Mouse (Mus musculus) ES-E14 (cell line): ENCODE data around the gene Tom1. TPM values are rescaled to one million over a fixed set of nuclear protein-coding genes. Genes with fewer than 3 reads are reported as not detected.

Experiments
- DNase-seq: peaks from one replicate; pipeline ENCODE4 v3.0.0-alpha.2; 2013; ENCODE audit warnings: low read depth, low spot score
- H3K27ac ChIP-seq: 2 replicates; pipeline ENCODE4 v1.5.1; 2012; ENCODE audit warnings: low read depth, mild to moderate bottlenecking, low read length, moderate library complexity, mixed read lengths; ENCODE audit not compliant: poor library complexity, insufficient read depth, severe bottlenecking
- H3K36me3 ChIP-seq: 2 replicates; pipeline ENCODE4 v1.6.1; 2012; ENCODE audit warnings: mild to moderate bottlenecking, low read length, moderate library complexity, mixed read lengths; ENCODE audit not compliant: control insufficient read depth, poor library complexity, insufficient read depth, severe bottlenecking
- H3K4me1 ChIP-seq, 2 experiments: fragments of 150-350 bp in 1 of 2; sonication (generic) in 1 of 2; 2 replicates each; pipeline ENCODE4 v1.6.1; 2012; ENCODE audit warnings: low read length in 2 of 2, mild to moderate bottlenecking in 1 of 2, mixed read lengths in 1 of 2; ENCODE audit not compliant: control insufficient read depth in 2 of 2, insufficient read depth in 2 of 2, poor library complexity in 1 of 2
- H3K4me3 ChIP-seq, 2 experiments: fragments of 150-350 bp in 1 of 2; sonication (generic) in 1 of 2; 2 replicates each; pipeline ENCODE4 v1.5.1; 2012; ENCODE audit warnings: low read length in 2 of 2, low read depth in 1 of 2, mild to moderate bottlenecking in 1 of 2, mixed read lengths in 1 of 2; ENCODE audit not compliant: insufficient read depth in 1 of 2, poor library complexity in 1 of 2, severe bottlenecking in 1 of 2
- H3K9ac ChIP-seq: 2 replicates; pipeline ENCODE4 v1.6.1; 2012; ENCODE audit warnings: low read depth, mild to moderate bottlenecking, low read length, mixed read lengths; ENCODE audit not compliant: poor library complexity, insufficient read depth, severe bottlenecking
- H3K9me3 ChIP-seq: fragments of 150-350 bp; sonication (generic); 2 replicates; pipeline ENCODE4 v1.6.1; 2012; ENCODE audit warnings: low read depth, mild to moderate bottlenecking, low read length; ENCODE audit not compliant: control insufficient read depth, insufficient read depth
- CHD2 ChIP-seq: IDR thresholded peaks from 2 replicates; pipeline ENCODE4 v1.6.1; 2014; ENCODE audit warnings: mild to moderate bottlenecking, low read depth, low read length, inconsistent platforms
- HCFC1 ChIP-seq: IDR thresholded peaks from 2 replicates; pipeline ENCODE4 v1.6.1; 2012; ENCODE audit warnings: low read length, inconsistent platforms, borderline replicate concordance; ENCODE audit not compliant: insufficient read depth
- MAFK ChIP-seq: IDR thresholded peaks from 2 replicates; pipeline ENCODE4 v1.6.1; 2014; ENCODE audit warnings: mild to moderate bottlenecking, low read depth, low read length, inconsistent platforms; ENCODE audit not compliant: insufficient read depth
- ZC3H11A ChIP-seq: IDR thresholded peaks from 2 replicates; pipeline ENCODE4 v1.6.1; 2012; ENCODE audit warnings: low read depth, mild to moderate bottlenecking, inconsistent platforms, low read length, borderline replicate concordance
- ZNF384 ChIP-seq: IDR thresholded peaks from 2 replicates; pipeline ENCODE4 v1.6.1; 2012; ENCODE audit warnings: low read depth, low read length, inconsistent platforms
- in situ Hi-C, 2 experiments: fragments of 600-800 bp; cut with MboI; formaldehyde crosslinking; loops; one replicate each; pipeline ENCODE4 v1.15.1; 2025; ENCODE audit warnings: low sequenced_read_pairs in 2 of 2, inconsistent platforms in 1 of 2; ENCODE audit not compliant: unreplicated experiment in 2 of 2
- total RNA-seq: library from RNA; depleted of rRNA; stranded (reverse); fragments of 300-350 nt; gene quantifications from 2 replicates; pipeline ENCODE4 v1.2.3, GENCODE M21; 2012

Gene Tom1
- total RNA-seq, 1 experiment, result 24.5 TPM

- Histone ChIP-seq H3K27ac (peak overlapping the region; percentile 98), H3K36me3 (no peaks in the 10 kb centered on the region; the same call in 1 of the 2 replicates), H3K9ac (peak overlapping the region; percentile 51; the same call in 1 of the 2 replicates), H3K4me1 (peaks cover 6 to 21% of the 10 kb centered on the region in 2 experiments), H3K9me3 (no peaks in the 10 kb centered on the region), H3K4me3 (peak overlapping the region in 1 of 2 experiments; percentile 56; a peak in 3 of 4 replicates)
- TF ChIP-seq MAFK, result 0 out of 2 replicates have a peak, but pooled peaks have one; percentile 44
- TF ChIP-seq ZC3H11A, result no peak
- DNase-seq, result no peak
- in situ Hi-C loops, result no loop called here
Observed at GRCm38 (mm10) chr8:75013557-75013956, 19.9 kb upstream of the Tom1 start.

DNA sequence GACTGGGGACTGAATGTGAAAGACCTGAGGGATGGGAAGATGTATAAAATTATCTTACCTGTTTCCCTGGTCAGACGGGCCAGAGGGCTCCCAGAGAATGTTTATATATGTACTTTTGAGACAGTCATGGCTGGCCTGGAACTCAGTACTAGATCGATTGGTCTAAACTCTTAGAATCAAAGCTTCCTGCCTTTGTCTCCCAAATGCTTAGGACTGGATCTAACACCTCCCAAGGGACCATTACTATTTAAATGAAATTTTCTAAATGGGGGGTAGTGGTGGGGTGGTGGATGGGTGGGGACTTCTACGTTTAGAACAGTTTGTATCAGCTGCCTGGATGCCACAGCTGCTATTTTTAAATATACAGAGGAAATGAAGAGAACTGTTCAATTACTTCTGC is 19.5 kb upstream of the Tom1 start:
- TF ChIP-seq CHD2, result no peak
- TF ChIP-seq ZNF384, result no peak
- no peak for TF ChIP-seq ZC3H11A
- TF ChIP-seq HCFC1, result no peak
- no peak for TF ChIP-seq MAFK
- Histone ChIP-seq H3K27ac (peak overlapping the region; percentile 98), H3K4me1 (peaks cover 6 to 21% of the 10 kb centered on the region in 2 experiments), H3K9ac (peak overlapping the region; percentile 51; the same call in 1 of the 2 replicates), H3K4me3 (peak overlapping the region; percentile 5 to 56; a peak in 3 of 4 replicates), H3K9me3 (no peaks in the 10 kb centered on the region), H3K36me3 (no peaks in the 10 kb centered on the region; the same call in 1 of the 2 replicates)
- in situ Hi-C loops, result no loop called here
- DNase-seq, result no peak

DNA sequence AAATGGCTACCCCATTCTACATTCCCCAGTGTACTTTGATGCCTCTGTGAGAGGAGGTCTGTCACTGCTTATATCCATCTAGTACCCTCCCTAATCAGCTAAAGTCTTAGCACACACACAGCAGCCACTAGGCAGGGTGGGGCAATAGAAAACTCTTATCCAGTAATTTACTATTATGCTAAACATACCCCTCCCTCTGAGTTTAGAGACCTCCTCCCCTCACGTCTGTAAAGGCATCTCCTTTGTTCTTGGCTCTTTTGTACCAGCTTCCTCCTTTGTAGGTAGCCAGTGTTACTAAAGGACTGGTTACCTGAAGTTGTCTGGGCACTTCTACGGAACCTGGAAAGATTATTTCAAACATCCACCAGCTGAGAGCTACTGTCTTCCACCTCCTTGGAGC is 17.5 kb upstream of the Tom1 start:
- in situ Hi-C loops, result no loop called here
- Histone ChIP-seq H3K9me3 (no peaks in the 10 kb centered on the region), H3K27ac (peak overlapping the region; percentile 83; the same call in 1 of the 2 replicates), H3K4me3 (peak overlapping the region; percentile 52 to 70), H3K36me3 (no peaks in the 10 kb centered on the region; the same call in none of the 2 replicates), H3K4me1 (peaks cover 6 to 21% of the 10 kb centered on the region in 2 experiments), H3K9ac (peak overlapping the region; percentile 64)
- DNase-seq, result peak; percentile 41
- no peak for TF ChIP-seq ZC3H11A
- no peak for TF ChIP-seq ZNF384
- no peak for TF ChIP-seq HCFC1
- TF ChIP-seq CHD2, result no peak
- TF ChIP-seq MAFK, result no peak

- Histone ChIP-seq H3K4me1 (peaks cover 6 to 21% of the 10 kb centered on the region in 2 experiments), H3K27ac (peak overlapping the region; percentile 62; the same call in 1 of the 2 replicates), H3K36me3 (peaks cover 2% of the 10 kb centered on the region), H3K4me3 (peak overlapping the region; percentile 52 to 70), H3K9ac (peak overlapping the region; percentile 64), H3K9me3 (no peaks in the 10 kb centered on the region)
- DNase-seq, result no peak
- no peak for TF ChIP-seq ZC3H11A
- no peak for TF ChIP-seq CHD2
- no peak for TF ChIP-seq ZNF384
- TF ChIP-seq HCFC1, result no peak
- no peak for TF ChIP-seq MAFK
- in situ Hi-C loops, result no loop called here
Observed at GRCm38 (mm10) chr8:75016422-75016821, 17.1 kb upstream of the Tom1 start.
